Mouse (Mus musculus) cerebellum, postnatal 14 days (tissue): ENCODE data around the gene Tnfrsf25.
A peak's percentile ranks its signal among the peaks of the same experiment; 100 is the strongest.

Experiments
- DNase-seq, 2 experiments: peaks; one replicate each; pipeline ENCODE4 v3.0.0; 2021; ENCODE audit warnings: mixed read lengths in 2 of 2

Gene Tnfrsf25

DNA sequence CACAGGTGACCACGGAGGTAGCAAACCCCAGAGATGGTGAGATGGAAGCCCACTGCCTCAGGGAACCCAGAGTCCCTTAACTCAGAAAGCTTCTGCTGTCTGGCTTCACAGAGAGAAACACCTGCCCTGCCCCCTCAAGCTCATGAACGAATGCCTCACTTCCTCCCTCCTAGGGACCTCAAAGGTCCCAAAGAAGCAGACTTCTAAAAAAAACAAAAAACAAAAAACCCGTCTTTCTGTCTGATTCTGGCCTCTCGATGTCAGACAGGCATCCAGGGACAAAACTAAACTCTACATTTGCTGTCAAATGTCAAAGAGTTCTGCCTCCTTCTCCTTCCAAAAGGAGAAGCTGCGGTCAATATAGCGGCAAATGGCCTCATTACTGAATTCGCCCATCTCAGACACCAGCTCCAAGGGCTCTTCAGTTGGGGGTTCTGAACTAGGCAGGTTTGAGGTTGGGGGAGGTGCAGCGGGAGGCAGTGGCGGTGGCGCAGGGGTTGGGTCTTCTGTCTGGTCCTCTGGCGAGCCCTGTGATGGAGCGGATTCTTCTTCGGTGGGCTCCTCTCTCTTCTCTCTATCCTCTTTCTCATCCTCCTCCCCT lies 8.7 kb downstream of the Tnfrsf25 start:
- no peak for DNase-seq

DNA sequence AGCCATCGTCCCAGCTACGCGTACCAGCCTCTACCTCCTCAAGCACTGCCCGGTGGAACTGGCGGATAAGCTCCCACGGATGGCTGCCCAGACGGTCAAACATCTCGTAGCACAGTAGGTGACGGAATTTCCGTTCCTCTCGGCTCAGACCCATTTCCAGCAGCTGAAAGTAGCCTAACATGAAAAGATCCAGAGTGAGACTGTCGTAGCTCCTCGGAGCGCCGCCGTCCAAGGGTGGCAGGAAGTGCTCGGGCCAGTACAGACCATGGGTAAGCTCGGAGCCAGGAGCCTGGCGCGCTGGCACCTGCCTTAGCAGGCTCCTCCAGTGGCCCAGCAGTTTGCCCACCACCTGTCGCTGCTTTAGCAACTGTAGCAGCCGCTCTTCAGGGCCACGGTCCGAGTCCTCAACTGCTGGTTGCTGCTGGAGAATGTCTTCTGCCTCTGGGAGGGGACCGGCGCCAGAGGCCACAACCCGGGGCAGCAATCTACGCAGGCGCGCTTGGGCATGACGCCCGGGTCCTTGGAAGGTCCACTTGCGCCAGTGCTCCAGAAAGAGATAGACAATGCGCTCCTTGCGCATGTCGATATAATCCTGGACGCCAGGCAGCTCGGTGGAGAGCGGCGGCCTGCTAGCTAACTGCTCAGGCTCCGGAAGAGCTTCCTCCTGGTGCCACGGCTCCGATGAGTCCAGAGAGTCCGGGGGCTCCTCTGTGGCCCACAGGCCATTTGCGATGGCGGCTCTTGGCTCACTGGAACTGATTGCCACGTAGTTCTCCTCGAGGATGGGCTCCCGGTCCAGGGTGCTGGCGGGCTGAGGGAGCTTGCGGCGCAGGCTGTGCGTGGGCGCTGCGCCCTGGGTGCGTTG lies 9.7 kb downstream of the Tnfrsf25 start:
- peak; percentile 73 to 77 for DNase-seq

DNA sequence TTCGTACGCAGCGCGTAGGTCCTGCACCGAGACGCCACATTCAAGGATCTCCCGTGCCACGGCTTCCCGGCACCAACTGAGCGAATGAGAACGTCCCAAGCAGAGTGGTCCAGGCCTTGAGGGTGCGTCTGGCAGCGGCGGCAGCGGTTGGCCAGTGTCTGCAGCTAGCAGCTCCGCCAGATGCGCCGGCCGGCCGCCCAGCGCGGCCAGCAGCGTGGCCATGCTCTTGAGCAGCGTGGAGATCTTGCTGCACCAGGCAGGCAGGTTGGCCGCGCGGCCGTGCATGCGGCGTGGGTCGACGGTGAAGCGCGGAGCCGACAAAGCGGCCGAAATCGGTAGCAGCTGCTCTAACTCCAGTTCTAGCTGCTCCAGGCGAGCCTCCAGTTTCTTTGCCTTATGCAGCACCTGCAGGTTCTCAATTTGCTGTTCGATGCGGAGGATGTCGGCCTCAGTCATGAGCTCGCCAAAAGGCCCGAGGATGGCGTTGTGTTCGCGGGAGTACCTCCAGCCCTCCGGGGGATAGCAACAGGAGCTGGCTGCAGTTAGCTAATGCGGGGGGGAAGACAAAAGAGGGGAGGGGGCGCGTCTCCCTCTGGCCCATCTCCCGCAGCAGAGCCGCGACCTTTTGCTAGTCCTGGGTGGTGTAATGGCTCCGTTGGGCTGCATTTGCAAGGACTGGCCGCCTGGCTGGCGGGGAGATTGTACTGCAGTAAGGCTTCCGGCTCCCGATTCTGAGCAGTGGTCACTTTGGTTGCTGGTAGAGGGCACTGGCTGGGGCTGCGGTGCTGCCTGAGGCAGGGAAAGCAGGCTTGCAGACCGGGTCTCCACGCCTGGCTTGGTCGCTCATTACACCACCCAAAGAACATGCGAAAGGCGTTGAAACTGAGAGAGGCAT lies 10.5 kb downstream of the Tnfrsf25 start:
- DNase-seq: peak in 1 of 2 experiments; percentile 32

DNA sequence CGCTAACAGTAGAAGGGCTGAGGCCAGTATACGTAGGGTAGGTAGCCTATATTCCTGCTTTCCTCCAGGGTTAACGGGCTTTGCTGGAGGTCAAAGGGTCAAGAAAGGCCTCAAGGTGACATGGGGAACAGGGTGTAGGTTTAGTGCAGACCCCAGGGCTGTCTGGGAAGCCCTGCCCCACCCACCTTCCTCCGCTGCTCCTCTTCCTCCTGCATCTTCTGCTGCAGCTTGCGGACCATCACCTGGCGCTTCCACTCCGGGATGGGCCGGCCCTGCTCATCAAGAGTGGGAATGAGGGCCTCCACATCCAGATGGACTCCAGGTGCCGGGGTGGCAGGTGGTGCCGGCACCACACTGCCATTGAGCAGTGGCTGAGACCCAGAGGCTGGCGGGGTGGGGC lies 12.2 kb downstream of the Tnfrsf25 start:
- no peak for DNase-seq

DNA sequence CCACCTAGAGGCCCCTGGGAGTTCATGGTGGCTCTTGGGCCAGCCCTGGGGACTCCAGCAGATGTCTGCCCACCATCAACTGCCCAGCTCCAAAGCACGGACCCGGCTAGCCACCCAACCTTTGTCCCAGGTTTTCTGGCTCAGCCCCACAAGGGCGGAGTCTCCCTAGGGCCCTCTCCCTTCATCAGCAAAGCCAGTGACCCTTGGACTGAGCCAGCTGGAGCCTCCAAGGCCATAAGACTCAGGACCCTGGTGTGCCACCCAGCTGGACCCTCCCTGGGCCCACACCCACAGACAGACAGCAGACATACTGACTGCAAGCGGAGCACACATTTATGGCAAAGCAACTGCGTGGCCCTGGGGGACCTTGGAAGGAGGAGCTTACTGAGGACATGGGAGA lies 13.1 kb downstream of the Tnfrsf25 start:
- no peak for DNase-seq

DNA sequence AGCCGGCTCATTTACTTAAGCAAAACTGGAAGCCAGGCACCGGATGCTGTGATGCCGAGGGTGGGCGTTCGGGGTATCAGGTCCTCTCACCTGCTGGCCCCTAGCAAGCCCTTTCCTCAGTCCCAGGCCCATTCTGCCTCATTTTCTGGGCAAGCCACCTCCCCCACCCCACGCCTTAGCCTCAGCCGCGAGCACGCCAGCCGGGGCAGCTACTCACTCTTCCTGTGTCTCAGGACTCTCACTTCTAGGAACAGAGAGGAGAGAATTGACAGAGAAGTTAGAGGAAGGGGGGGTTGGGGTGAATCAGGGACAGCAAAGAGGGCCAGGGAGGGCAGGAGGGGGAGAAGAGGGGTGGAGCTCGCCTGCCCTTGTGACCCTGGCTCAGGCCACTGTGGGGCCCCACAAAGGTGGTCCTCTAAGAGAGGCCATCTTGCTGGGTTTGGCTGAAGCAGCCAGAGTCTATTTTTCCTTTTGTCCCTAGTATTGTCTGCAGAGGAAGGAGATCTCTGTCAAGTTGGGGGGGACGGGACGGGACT lies 13.7 kb downstream of the Tnfrsf25 start:
- DNase-seq: no peak

DNA sequence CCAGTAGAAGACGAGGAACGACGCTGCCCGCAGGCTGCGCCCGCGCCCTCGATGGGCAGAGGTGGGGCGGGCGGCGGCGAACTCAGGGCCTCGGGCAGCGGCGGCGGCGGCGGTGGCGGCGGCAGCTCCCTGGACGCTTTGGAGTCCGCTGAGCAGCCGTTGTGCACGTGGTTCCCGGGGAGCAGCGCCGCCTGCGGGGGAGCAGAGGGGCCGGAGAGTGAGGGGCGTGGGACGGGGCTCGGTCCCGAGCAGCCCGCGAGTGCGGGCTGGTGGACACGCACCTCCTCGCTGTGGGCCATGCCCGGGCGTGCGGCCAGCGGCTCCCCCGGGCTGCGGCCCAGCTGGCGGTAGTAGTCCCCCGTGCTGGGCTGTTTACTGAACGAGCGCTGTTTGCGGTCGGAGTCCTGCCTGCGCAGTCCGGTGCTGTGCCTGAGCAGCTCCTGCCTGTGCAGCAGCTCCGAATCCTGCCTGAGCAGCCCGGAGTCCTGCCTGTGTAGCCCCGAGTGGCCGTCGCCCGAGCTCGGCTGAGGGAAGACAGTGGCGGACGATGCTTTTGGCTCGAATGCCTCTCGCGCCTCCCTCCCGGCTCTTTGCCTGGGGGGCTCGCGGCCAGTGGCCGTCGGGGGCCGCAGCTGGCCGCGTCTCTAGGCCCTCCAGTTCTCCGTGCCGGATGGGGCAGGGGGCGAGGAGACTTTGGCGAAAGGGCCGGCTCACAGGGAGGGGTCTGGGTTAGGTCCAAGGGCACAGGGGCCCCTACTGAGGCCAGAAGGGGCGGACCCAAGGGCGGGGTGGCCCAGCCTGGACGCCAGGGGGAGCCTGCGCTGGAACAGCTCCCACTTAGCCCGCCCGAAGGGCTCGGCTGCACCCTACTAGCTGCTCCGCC lies 15.3 kb downstream of the Tnfrsf25 start:
- DNase-seq: peak in 1 of 2 experiments; percentile 42

DNA sequence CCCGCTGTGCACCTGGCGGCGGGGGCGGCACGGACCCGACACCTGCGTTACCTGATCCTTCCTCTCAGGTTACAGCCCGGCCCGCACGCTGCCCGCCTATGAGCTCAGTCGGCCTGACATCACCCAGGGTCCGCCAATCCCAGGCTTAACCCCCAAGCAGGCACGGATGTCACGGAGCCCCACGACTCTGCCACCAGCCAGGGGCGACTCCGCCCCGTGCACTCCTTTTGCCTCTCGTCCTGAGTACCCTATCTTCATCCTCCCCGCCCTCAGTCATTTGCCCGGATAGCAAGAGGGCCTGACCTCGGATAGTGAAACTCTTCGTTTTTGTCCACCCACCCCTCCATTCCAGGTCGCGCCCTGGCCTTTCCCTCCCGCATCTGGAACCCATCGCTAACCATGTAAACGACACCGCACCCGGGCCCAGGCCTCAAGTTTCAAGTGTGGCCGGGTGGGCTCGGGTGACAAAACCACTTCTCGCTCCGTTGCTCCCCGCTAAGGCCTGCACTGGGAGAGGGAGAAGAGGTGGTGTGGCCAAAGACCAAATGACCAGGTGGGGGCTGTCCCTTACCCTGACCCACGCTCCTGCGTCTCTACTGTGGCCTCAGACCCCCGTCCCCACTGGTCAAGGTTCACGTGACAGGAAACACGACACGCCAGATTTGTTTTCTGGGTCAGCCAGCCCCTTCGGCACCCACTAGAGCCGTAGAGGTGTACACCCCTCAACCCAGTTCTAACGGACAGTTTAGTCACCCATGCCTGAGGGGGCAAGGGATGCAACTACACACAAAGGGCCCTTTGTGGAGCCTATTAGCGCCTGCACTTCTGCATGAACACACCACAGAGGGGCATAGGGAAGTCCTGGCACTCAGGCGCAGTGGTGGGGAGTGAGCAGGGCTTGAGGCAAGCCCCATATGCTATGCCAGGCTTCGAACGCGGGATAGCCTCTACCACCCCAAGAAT lies 16.4 kb downstream of the Tnfrsf25 start:
- DNase-seq: no peak

DNA sequence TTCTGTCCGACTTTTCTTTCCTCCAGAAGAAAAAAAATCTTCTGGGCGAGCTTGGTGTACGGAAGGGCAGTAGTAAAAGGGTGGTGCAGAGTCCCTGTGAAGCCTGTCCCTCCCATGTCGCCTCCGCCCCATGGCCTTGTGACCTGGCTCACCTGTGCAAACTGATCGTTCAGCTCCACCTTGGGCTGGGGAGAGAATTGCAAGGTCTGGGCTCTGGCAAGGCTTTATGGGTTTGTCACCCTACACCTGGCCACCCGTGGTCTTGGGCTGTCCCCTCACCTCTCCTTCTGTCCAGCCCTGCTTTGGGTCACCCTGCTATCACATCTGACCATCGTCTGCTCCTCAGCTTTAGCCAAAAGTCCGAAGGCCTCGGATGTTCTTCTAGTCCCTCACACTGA lies 17.0 kb downstream of the Tnfrsf25 start:
- DNase-seq: no peak

DNA sequence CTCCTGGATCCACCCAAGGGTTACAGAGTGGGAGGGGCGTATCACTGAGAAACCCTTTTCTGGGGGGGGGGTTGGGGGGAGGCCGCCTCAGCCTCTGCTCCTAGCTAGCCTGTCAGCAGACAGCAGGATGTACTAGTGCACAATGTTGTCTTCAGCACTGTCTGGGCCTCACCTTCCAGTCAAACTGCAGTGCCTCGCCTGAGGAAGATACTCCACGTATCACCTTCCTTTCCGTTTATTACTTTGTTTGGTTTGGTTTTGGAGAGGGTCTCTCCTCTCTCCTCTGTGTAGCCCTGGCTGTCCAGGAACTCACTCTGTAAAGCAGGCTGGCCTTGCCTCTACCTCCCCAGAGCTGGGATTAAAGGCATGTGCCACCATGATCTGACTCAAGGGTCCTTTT lies 17.5 kb downstream of the Tnfrsf25 start:
- no peak for DNase-seq

DNA sequence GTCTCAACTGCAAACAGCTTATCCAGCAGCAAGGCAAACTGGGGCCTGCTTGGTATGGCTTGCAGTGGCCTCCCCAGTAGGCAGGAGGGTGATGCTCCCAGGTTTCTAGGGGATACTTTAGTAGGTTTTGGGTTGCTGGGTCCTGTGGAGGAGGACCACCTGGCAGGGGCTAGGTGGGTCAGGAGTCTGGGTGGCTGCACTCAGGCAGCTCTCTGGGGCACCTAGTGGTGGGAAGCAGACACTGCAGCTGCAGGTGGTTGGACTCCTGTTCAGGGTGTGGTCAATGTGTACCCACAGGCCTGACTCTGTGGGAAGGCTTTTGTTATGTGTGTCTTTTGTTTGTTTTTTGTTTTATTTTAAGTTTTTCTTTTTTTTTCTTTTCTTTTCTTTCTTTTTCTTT lies 18.8 kb downstream of the Tnfrsf25 start:
- peak; percentile 55 to 72 for DNase-seq

DNA sequence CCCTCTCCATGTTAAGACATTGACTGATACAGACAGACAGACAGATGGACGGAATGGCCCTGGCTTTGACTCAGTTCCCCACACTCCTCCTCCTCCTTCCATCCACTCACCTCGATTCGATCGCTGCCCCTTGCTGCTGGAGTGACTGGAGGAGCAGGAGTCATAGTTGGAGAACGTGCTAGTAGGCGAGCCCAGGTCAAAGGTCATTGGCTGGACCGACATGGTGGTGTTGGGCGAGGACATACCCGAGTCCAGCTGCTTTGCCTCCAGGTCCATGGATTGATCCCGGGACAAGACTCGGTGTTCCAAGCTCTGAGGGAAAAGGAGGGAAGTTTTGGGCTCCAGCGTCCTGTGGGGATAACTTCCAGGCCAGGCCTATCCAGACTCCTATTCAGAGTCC lies 19.6 kb downstream of the Tnfrsf25 start:
- no peak for DNase-seq

DNA sequence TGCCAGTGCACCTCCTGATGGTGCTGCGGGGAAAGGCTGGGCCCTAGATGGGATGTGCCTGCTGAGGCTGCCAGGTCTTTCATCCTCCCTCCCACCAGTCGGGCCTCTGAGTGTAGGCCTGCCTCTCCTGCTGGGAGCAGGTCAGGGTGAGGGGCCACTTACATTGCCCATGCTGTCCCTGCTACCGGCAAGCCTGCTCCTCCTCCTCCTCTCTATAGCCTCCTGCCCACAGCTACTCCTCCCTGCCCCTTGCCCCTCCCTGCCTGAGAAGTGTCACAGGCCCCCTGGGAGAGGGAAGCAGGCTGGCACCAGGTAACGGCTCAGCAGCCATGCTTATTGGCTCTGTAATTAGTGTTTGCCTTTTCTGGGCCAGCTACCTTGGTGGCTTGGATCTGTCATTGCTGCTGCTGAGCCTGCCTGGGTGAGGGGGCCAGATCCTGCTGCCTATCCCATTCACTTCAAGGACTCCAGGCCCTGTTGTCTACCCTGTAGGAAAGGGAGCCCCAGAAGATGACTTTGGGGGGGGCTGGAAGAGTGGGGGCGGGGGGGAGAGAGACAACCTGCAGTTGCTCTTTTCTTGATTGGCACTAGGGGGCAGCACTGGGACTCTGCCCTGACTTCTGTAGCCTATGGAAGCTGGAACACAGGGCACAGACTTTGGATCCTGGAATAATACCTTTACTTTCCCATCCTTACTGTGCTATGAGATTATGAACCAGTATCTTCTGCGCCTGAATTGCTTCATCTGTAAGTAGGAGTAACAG lies 20.6 kb downstream of the Tnfrsf25 start:
- DNase-seq: peak; percentile 50 to 67

DNA sequence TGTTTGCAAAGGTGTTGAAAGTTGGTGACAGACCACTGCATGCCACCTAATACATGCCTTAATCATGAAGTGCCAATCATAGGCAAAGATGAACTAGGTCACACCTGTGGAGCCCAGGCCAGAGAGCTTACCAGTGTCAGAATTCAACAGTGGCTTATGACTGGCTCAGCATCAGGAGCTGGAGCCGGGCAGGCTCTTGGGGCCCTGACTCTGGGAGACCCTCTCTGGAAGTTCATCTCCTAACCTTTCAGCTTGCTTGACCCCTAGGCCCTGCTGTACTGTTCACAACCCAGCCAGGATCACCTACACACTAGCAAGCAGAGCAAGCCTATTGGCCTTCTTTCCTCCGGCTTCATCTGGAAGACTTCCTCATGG lies 21.1 kb downstream of the Tnfrsf25 start:
- no peak for DNase-seq

DNA sequence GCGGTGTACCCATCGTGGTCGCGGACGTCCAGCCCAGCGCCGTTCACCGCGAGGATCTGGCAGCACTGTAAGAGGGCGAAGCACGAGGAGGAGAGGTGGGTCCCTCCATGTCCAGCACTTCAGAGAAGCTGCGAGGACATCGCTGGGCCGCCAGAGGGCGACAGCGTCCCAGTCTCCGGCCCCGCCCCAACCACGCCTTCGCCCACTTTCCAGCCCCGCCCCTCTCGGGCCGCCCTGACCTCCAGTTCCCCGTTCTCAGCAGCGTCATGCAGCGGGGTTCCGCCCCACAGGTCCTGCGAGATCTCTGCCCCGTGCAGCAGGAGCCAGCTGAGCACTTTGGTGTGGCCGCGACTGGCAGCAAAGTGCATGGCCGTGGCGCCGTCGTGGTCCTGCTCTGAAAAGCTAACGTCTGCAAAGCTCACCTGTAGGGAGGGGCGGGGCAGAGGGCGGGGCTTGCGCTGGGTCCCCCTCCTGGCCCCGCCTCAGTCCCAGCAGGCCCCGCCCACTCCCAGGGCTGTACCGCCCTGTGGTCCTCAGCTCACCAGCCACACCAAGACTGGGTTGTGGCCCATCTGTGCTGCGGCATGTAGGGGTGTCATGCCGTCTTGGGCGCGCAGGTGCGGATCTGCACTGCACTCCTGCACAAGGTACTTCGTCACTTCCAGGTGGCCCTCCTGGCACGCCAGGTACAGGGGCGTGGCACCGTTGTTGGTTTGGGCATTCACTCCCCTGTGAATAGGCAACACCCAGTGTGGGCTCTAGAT lies 22.9 kb downstream of the Tnfrsf25 start:
- peak; percentile 82 to 87 for DNase-seq

DNA sequence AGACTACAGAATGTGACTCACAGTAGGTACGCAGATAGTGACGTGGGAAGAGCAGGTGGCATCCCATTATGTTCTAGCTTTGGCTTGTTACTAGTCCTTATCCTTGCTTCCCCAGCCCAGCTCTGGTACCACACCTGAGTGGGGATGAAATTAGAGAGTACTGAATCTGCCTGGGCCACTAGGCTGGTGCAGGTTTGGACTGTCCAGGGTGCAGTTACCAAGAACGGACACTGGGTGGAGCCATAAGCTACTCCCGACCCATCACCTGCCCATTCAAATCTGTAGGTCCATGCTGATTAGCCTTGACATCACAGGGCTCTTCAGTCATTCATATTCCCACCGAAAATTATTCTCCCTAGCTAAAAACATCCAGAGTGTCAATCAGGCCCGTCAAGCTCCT lies 24.7 kb downstream of the Tnfrsf25 start:
- peak; percentile 76 to 82 for DNase-seq

DNA sequence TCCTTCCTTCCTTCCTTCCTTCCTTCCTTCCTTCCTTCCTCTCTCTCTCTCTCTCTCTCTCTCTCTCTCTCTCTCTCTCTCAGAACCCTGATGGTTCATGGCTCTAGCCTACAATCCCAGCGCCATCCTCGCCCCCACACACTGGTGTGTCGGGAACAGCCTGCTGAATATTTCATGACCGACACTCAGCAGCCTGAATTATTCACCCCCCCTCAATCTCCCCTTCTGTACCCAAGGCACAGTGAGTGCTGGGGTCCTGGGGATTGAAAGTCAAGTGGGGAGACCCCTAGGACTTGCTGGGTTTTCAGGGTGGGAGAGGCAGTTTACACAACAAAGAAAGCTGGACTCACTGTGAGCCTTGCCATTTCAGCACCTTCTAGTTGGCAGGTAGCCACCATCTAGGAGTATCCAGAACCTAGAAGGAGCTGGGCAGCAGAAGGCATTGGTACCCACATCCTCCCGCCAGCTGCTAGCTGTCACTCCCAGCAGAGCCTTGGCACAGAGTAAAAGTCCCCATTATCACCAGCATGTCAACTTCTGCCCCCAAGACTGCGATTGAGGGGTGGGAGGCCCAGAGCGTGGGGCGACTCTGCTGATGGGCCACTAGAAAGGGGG lies 25.9 kb downstream of the Tnfrsf25 start:
- no peak for DNase-seq

DNA sequence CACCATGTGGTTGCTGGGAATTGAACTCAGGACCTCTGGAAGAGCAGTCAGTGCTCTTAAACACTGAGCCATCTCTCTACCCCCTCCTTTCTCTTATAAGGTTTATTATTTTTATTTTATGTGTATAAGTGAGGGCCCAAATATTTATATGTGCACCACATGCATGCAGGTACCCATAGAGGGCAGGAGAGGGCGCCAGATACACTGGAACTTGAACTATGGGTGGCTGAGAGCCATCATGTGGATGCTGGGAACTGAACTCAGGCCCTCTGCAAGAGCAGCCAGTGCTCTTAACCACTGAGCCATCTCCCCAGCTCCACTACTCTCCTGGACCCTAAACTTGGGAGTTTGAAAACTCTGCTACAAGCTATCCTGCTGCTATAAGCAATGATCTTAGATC lies 27.9 kb downstream of the Tnfrsf25 start:
- no peak for DNase-seq

DNA sequence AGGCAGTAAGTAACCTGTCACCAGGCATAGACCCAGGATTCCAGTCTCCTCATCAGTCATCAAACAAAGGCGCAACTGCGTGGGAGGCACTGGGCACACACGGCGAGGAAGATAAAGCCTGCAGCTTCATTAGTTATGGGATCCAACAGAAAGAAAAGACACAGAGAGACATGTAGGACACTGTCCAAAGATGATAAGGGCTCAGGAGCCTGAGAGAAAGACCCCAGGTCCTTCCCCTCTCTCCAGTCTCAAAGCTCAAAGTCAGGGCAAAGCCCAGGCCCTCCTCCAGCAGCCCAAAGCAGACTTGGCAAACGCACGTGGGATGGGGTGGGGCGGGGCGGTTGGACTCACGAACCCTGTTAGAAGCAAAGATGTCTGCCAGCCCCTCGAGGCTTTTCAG lies 29.7 kb downstream of the Tnfrsf25 start:
- DNase-seq: no peak
